Mouse (Mus musculus): ENCODE results near the gene Lyve1.

GRCm38 (mm10) chr7:110894673-110895072 lies 31.6 kb upstream of the Lyve1 start:
- no peak for TF ChIP-seq CTCF (IDR thresholded peaks at IDR 0.05; ENCODE audit: low read depth)
- TF ChIP-seq EP300 (IDR thresholded peaks at IDR 0.05; ENCODE audit: low read depth), result no peak
